Mouse (Mus musculus): ENCODE data around the gene Atpif1. TPM values are rescaled to one million over a fixed set of nuclear protein-coding genes. Genes with fewer than 3 reads are reported as not detected.
"Not testable (repeated sequence)": the region's sequence is repeated elsewhere in the genome, so short reads cannot be mapped to it uniquely, and the experiment has no call there.

Gene Atpif1
- polyA plus RNA-seq, 3 experiments from 2014 or later, result 180 to 267 (median 200) TPM

GRCm38 (mm10) chr4:132491057-132491456, 42.4 kb downstream of the Atpif1 start:
- ATAC-seq, result no peak

GRCm38 (mm10) chr4:132490273-132491010, 43.0 kb downstream of the Atpif1 start:
- no peak for ATAC-seq

GRCm38 (mm10) chr4:132488976-132489375, 44.5 kb downstream of the Atpif1 start:
- no peak for ATAC-seq

- no peak for ATAC-seq
These were observed 44.9 kb downstream of the Atpif1 start for GRCm38 (mm10) chr4:132488521-132488920.

- no peak for ATAC-seq
These were observed 48.6 kb downstream of the Atpif1 start for GRCm38 (mm10) chr4:132484820-132485219.

GRCm38 (mm10) chr4:132484231-132484630, 49.2 kb downstream of the Atpif1 start:
- no peak for ATAC-seq

- no peak for ATAC-seq
These were observed 50.4 kb downstream of the Atpif1 start for GRCm38 (mm10) chr4:132482956-132483608.

GRCm38 (mm10) chr4:132482104-132482503, 51.4 kb downstream of the Atpif1 start:
- not testable (repeated sequence) for ATAC-seq

Other genes with a start within 250 kb of the Atpif1 start
- gene Rab42, start 230.3 kb downstream of the Atpif1 start, polyA plus RNA-seq (2017; shearing (Covaris generic)), result under 1 TPM in 1 of 3 experiments, not detected in 2; 0.46 TPM
- gene Trnau1ap, start 204.1 kb downstream of the Atpif1 start, polyA plus RNA-seq (2017; shearing (Covaris generic)), result 10 to 100 TPM; 37.5 to 45.9 (median 37.7) TPM
- gene Rcc1, start 180.1 kb downstream of the Atpif1 start, polyA plus RNA-seq (2017; shearing (Covaris generic)), result 10 to 100 TPM; 13.4 to 26.0 (median 15.0) TPM
- gene Phactr4, start 111.2 kb downstream of the Atpif1 start, polyA plus RNA-seq (2017; shearing (Covaris generic)), result 1 to 10 TPM; 3.4 to 5.4 (median 5.3) TPM
- gene Med18, start 69.7 kb downstream of the Atpif1 start, polyA plus RNA-seq (2017; shearing (Covaris generic)), result 10 to 100 TPM; 24.0 to 27.5 (median 27.4) TPM
- gene Sesn2, start 23.2 kb downstream of the Atpif1 start, polyA plus RNA-seq (2017; shearing (Covaris generic)), result 1 to 10 TPM in 2 of 3 experiments, under 1 TPM in 1; 0.56 to 4.6 (median 1.9) TPM
- 100 to 1,000 TPM; 288 to 351 (median 317) TPM for gene Dnajc8, start 1.9 kb upstream of the Atpif1 start, polyA plus RNA-seq (2017; shearing (Covaris generic))
- 1 to 10 TPM; 1.5 to 3.7 (median 1.9) TPM for gene Ptafr, start 30.4 kb upstream of the Atpif1 start, polyA plus RNA-seq (2017; shearing (Covaris generic))
- 10 to 100 TPM; 29.4 to 32.5 (median 32.1) TPM for gene Eya3, start 105.3 kb upstream of the Atpif1 start, polyA plus RNA-seq (2017; shearing (Covaris generic))
- gene Xkr8, start 198.9 kb upstream of the Atpif1 start, polyA plus RNA-seq (2017; shearing (Covaris generic)), result 1 to 10 TPM; 2.4 to 9.2 (median 7.8) TPM
- gene Smpdl3b, start 223.6 kb upstream of the Atpif1 start, polyA plus RNA-seq (2017; shearing (Covaris generic)), result 1 to 10 TPM; 4.0 to 9.1 (median 4.3) TPM
- 100 to 1,000 TPM in 1 of 3 experiments, 10 to 100 TPM in 2; 61.0 to 124 (median 76.1) TPM for gene Rpa2, start 234.7 kb upstream of the Atpif1 start, polyA plus RNA-seq (2017; shearing (Covaris generic))